Mouse (Mus musculus) gastrocnemius, adult 8-10 months (tissue): ENCODE data around the gene Dpysl5. TPM values are rescaled to one million over a fixed set of nuclear protein-coding genes. Genes with fewer than 3 reads are reported as not detected.

Experiments used
- DNase-seq, 2 experiments: peaks; one replicate each; pipeline ENCODE4 v3.0.0; 2022; ENCODE audit warnings: low spot score in 2 of 2
- total RNA-seq, 4 experiments: library from RNA; stranded (reverse); gene quantifications; 2 replicates each; pipeline ENCODE4 v1.2.4; 2022

The Dpysl5 gene
- total RNA-seq, 4 experiments from 2014 or later, result 0.97 to 1.6 (median 1.4) TPM

GRCm38 (mm10) chr5:30701866-30702265, 9.5 kb upstream of the Dpysl5 start:
- no peak for DNase-seq

- DNase-seq, result peak; percentile 31 to 53
Observed at GRCm38 (mm10) chr5:30709744-30710383, 1.5 kb upstream of the Dpysl5 start.

- DNase-seq, result no peak
Observed at GRCm38 (mm10) chr5:30710486-30710885, 878 bp upstream of the Dpysl5 start.

- no peak for DNase-seq
Observed at GRCm38 (mm10) chr5:30712002-30712390, 632 bp downstream of the Dpysl5 start.

GRCm38 (mm10) chr5:30712441-30713298, 1.3 kb downstream of the Dpysl5 start:
- no peak for DNase-seq

- no peak for DNase-seq
Observed at GRCm38 (mm10) chr5:30713299-30713675, 1.9 kb downstream of the Dpysl5 start.

- no peak for DNase-seq
Observed at GRCm38 (mm10) chr5:30713691-30714090, 2.3 kb downstream of the Dpysl5 start.

- DNase-seq, result no peak
Observed at GRCm38 (mm10) chr5:30716311-30716710, 4.9 kb downstream of the Dpysl5 start.

GRCm38 (mm10) chr5:30717506-30717905, 6.1 kb downstream of the Dpysl5 start:
- no peak for DNase-seq

- DNase-seq, result no peak
Observed at GRCm38 (mm10) chr5:30717991-30718703, 6.8 kb downstream of the Dpysl5 start.

- no peak for DNase-seq
Observed at GRCm38 (mm10) chr5:30721935-30722334, 10.6 kb downstream of the Dpysl5 start.

- no peak for DNase-seq
Observed at GRCm38 (mm10) chr5:30726151-30726693, 14.9 kb downstream of the Dpysl5 start.

GRCm38 (mm10) chr5:30732511-30732910, 21.1 kb downstream of the Dpysl5 start:
- no peak for DNase-seq

- DNase-seq, result no peak
Observed at GRCm38 (mm10) chr5:30734666-30735065, 23.3 kb downstream of the Dpysl5 start.

GRCm38 (mm10) chr5:30738127-30738828, 26.9 kb downstream of the Dpysl5 start:
- no peak for DNase-seq

GRCm38 (mm10) chr5:30739595-30739994, 28.2 kb downstream of the Dpysl5 start:
- no peak for DNase-seq

GRCm38 (mm10) chr5:30749582-30750311, 38.4 kb downstream of the Dpysl5 start:
- DNase-seq, result no peak

- DNase-seq, result peak; percentile 12 to 40
Observed at GRCm38 (mm10) chr5:30751071-30751470, 39.7 kb downstream of the Dpysl5 start.

- peak; percentile 64 to 70 for DNase-seq
Observed at GRCm38 (mm10) chr5:30753128-30753527, 41.8 kb downstream of the Dpysl5 start.

- DNase-seq, result no peak
Observed at GRCm38 (mm10) chr5:30755215-30755614, 43.9 kb downstream of the Dpysl5 start.
